In the genomic region with DNA sequence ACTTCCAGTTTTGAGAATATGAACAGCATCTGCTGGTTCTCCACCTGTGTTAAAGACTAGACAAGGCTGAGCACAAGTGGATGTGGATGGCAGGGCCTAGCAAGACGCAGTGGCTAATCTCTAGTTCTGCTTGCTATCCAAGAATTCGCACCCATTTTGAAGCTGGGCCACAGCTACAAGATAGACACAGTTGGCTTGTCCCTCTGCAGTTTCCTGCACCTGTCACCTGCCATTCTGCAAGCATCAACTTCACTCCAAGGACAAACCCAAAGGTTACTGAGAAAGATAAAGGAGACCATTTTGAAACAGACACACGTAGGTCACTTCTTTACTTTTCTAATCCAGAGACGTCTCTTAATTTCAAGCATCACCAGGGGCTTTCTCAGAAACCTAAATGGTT, we compare ENCODE assay signal across 8 mouse cellular contexts. TPM values are rescaled to one million over a fixed set of nuclear protein-coding genes. Genes with fewer than 3 reads are reported as not detected.
DNase-seq lines count a peak whose midpoint lies in the region; ATAC-seq and TF ChIP-seq lines count a peak whose summit lies in the region.

No protein-coding gene starts in this region.

- no peak for TF ChIP-seq CTCF in cortical plate, adult 2 months (IDR thresholded peaks at IDR 0.05; ENCODE audit: extremely low read depth, insufficient read depth, low read length)

- 70% methylated on average over 4 of the region's 4 CpGs for WGBS in kidney, embryonic 14.5 days
- WGBS in hindbrain, embryonic 15.5 days, result 63% methylated on average over 4 of the region's 4 CpGs
- WGBS in midbrain, embryonic 15.5 days, result 66% methylated on average over 4 of the region's 4 CpGs

- H3K27me3 ChIP-seq in kidney, embryonic 14.5 days (ENCODE audit: control insufficient read depth, insufficient read depth, low read length), result no peaks in the 10 kb centered on the region
- no peaks in the 10 kb centered on the region for H3K27me3 ChIP-seq in hindbrain, embryonic 15.5 days
- no peaks in the 10 kb centered on the region for H3K27me3 ChIP-seq in midbrain, embryonic 15.5 days (replicated peaks)

- no peak for ATAC-seq in kidney, embryonic 14.5 days (ENCODE audit: low FRiP score, low TSS enrichment)
- no peak for ATAC-seq in hindbrain, embryonic 15.5 days (ENCODE audit: low FRiP score, low read depth)
- ATAC-seq in midbrain, embryonic 15.5 days (replicated peaks), result no peak

- TF ChIP-seq POLR2A in cortical plate, adult 2 months (IDR thresholded peaks at IDR 0.05; ENCODE audit: extremely low read depth, insufficient read depth, low read length), result no peak

- peaks cover 6% of the 10 kb centered on the region for H3K4me1 ChIP-seq in kidney, embryonic 14.5 days (ENCODE audit: control insufficient read depth, insufficient read depth, low read length)
- H3K4me1 ChIP-seq in cortical plate, adult 2 months (ENCODE audit: control insufficient read depth, insufficient read depth, low read length), result peaks cover 9% of the 10 kb centered on the region
- H3K4me1 ChIP-seq in hindbrain, embryonic 15.5 days (replicated peaks), result peaks cover 20% of the 10 kb centered on the region
- peaks cover 20% of the 10 kb centered on the region for H3K4me1 ChIP-seq in midbrain, embryonic 15.5 days

- no peak for DNase-seq in kidney, postnatal 25 days
- DNase-seq in spleen, postnatal 36 days (ENCODE audit: low spot score in 2 of 2), result no peak
- no peak for DNase-seq in frontal cortex, postnatal 25 days (ENCODE audit: low spot score in 2 of 2)
- no peak for DNase-seq in left cerebral cortex, postnatal 10 days (ENCODE audit: extremely low spot score in 1 of 2, low spot score in 2 of 2)

- H3K9me3 ChIP-seq in kidney, embryonic 14.5 days (ENCODE audit: control insufficient read depth, low read length), result no peaks in the 10 kb centered on the region
- no peaks in the 10 kb centered on the region for H3K9me3 ChIP-seq in hindbrain, embryonic 15.5 days
- no peaks in the 10 kb centered on the region for H3K9me3 ChIP-seq in midbrain, embryonic 15.5 days

- peak overlapping the region; percentile 95; the same call in 1 of the 2 replicates for H3K27ac ChIP-seq in kidney, embryonic 14.5 days (ENCODE audit: low read depth, low read length)
- peak overlapping the region; percentile 76 for H3K27ac ChIP-seq in cortical plate, adult 2 months (ENCODE audit: insufficient read depth, low read length)
- peak overlapping the region; percentile 94 for H3K27ac ChIP-seq in hindbrain, embryonic 15.5 days (replicated peaks)
- peak overlapping the region; percentile 92 for H3K27ac ChIP-seq in midbrain, embryonic 15.5 days

- intact Hi-C loops in left cerebral cortex, postnatal 10 days (cut with DNase I), result loop anchor here (2.0 kb wide), 1 partner anchor 61 kb away; no protein-coding TSS in a partner anchor

- H3K9ac ChIP-seq in kidney, embryonic 14.5 days (ENCODE audit: low read depth, low read length), result peak overlapping the region; percentile 66; the same call in 1 of the 2 replicates
- peak overlapping the region; percentile 45; the same call in 1 of the 2 replicates for H3K9ac ChIP-seq in hindbrain, embryonic 15.5 days
- no peak overlapping the region for H3K9ac ChIP-seq in midbrain, embryonic 15.5 days

- H3K4me3 ChIP-seq in kidney, embryonic 14.5 days (ENCODE audit: low read length), result peak overlapping the region; percentile 91
- H3K4me3 ChIP-seq in cortical plate, adult 2 months (ENCODE audit: insufficient read depth, low read length), result no peak overlapping the region; the same call in 1 of the 2 replicates
- peak overlapping the region; percentile 79 for H3K4me3 ChIP-seq in hindbrain, embryonic 15.5 days
- H3K4me3 ChIP-seq in midbrain, embryonic 15.5 days, result peak overlapping the region; percentile 82

- H3K36me3 ChIP-seq in kidney, embryonic 14.5 days (ENCODE audit: control insufficient read depth, insufficient read depth, low read length), result peaks cover 27% of the 10 kb centered on the region
- H3K36me3 ChIP-seq in hindbrain, embryonic 15.5 days, result peaks cover 15% of the 10 kb centered on the region
- peaks cover 7% of the 10 kb centered on the region for H3K36me3 ChIP-seq in midbrain, embryonic 15.5 days (replicated peaks)

- H3K4me2 ChIP-seq in kidney, embryonic 14.5 days (replicated peaks; ENCODE audit: low read depth, low read length), result peak overlapping the region; percentile 90
- peak overlapping the region; percentile 70 for H3K4me2 ChIP-seq in hindbrain, embryonic 15.5 days
- H3K4me2 ChIP-seq in midbrain, embryonic 15.5 days, result peak overlapping the region; percentile 82

RNA-seq across cellular contexts. Expression of a gene that starts 1.2 kb away (rescaled TPM):
- 1,412 and 1,461 TPM in 2 replicates for polyA plus RNA-seq in kidney, embryonic 14.5 days (2014; fragmentation: Nextera tagmentation; extraction: Ambion mirVana)
- 5,395 and 6,156 TPM in 2 replicates for polyA plus RNA-seq in cortical plate, adult 2 months (2012; rRNA removed)
- 1,700 and 1,726 TPM in 2 replicates for polyA plus RNA-seq in hindbrain, embryonic 15.5 days (2015; fragmentation: Nextera tagmentation; extraction: Ambion mirVana)
- 1,452 and 1,467 TPM in 2 replicates for polyA plus RNA-seq in midbrain, embryonic 15.5 days (2015; fragmentation: Nextera tagmentation; extraction: Ambion mirVana)
- 1,000 to 10,000 TPM; 1,579 to 1,597 TPM for total RNA-seq in left cerebral cortex, postnatal 10 days (2021)

RNA-seq across cellular contexts. Expression of a gene that starts 19.8 kb away (rescaled TPM):
- 1.1 and 1.2 TPM in 2 replicates for polyA plus RNA-seq in kidney, embryonic 14.5 days (2014; fragmentation: Nextera tagmentation; extraction: Ambion mirVana)
- 0.98 and 1.1 TPM in 2 replicates for polyA plus RNA-seq in cortical plate, adult 2 months (2012; rRNA removed)
- 2.3 TPM in 2 replicates for polyA plus RNA-seq in hindbrain, embryonic 15.5 days (2015; fragmentation: Nextera tagmentation; extraction: Ambion mirVana)
- 1.7 and 3.2 TPM in 2 replicates for polyA plus RNA-seq in midbrain, embryonic 15.5 days (2015; fragmentation: Nextera tagmentation; extraction: Ambion mirVana)
- 1 to 10 TPM; 1.2 to 1.8 TPM for total RNA-seq in left cerebral cortex, postnatal 10 days (2021)

RNA-seq across cellular contexts. Expression of a gene that starts 19.8 kb away (rescaled TPM):
- 20.3 and 26.2 TPM in 2 replicates for polyA plus RNA-seq in kidney, embryonic 14.5 days (2014; fragmentation: Nextera tagmentation; extraction: Ambion mirVana)
- polyA plus RNA-seq in cortical plate, adult 2 months (2012; rRNA removed), result 12.9 and 13.6 TPM in 2 replicates
- 20.7 and 22.3 TPM in 2 replicates for polyA plus RNA-seq in hindbrain, embryonic 15.5 days (2015; fragmentation: Nextera tagmentation; extraction: Ambion mirVana)
- polyA plus RNA-seq in midbrain, embryonic 15.5 days (2015; fragmentation: Nextera tagmentation; extraction: Ambion mirVana), result 24.5 and 29.2 TPM in 2 replicates
- 10 to 100 TPM in 1 of 2 experiments, 1 to 10 TPM in 1; 9.7 to 10.9 TPM for total RNA-seq in left cerebral cortex, postnatal 10 days (2021)

RNA-seq across cellular contexts. Expression of a gene that starts 59.7 kb away (rescaled TPM):
- polyA plus RNA-seq in kidney, embryonic 14.5 days (2014; fragmentation: Nextera tagmentation; extraction: Ambion mirVana), result 8.3 and 10.4 TPM in 2 replicates
- 44.5 and 44.6 TPM in 2 replicates for polyA plus RNA-seq in cortical plate, adult 2 months (2012; rRNA removed)
- 31.4 and 32.8 TPM in 2 replicates for polyA plus RNA-seq in hindbrain, embryonic 15.5 days (2015; fragmentation: Nextera tagmentation; extraction: Ambion mirVana)
- 25.8 and 27.1 TPM in 2 replicates for polyA plus RNA-seq in midbrain, embryonic 15.5 days (2015; fragmentation: Nextera tagmentation; extraction: Ambion mirVana)
- total RNA-seq in left cerebral cortex, postnatal 10 days (2021), result 10 to 100 TPM; 49.0 to 49.5 TPM
